Mouse (Mus musculus) liver, postnatal 0 days (tissue): ENCODE measurements at regions not wholly inside any gene's neighbourhood (a gene's known extent, or its start where the extent isn't known, plus 50 kb on each side); places are given as distances from the start of the nearest gene placed in this dataset.

Experiments used
- CTCF ChIP-seq: sonication (generic); IDR thresholded peaks from 2 replicates; pipeline ENCODE4 v1.5.1; 2016; ENCODE audit warnings: antibody characterized with exemption, low read depth
- EP300 ChIP-seq: IDR thresholded peaks from 2 replicates; pipeline ENCODE4 v1.6.1; 2016; ENCODE audit warnings: antibody characterized with exemption, low read depth, mild to moderate bottlenecking

- TF ChIP-seq EP300 (no peak), CTCF (no peak)
Observed at GRCm38 (mm10) chr12:45437271-45437670, 362.8 kb upstream of the Stxbp6 start.
